Mouse (Mus musculus) CH12.LX (cell line): ENCODE results near the gene Fryl. TPM values are rescaled to one million over a fixed set of nuclear protein-coding genes. Genes with fewer than 3 reads are reported as not detected.

Experiments used
- DNase-seq: peaks from one replicate; pipeline ENCODE4 v3.0.0-alpha.2; 2013; ENCODE audit errors: extremely low read depth
- H3K27ac ChIP-seq: 2 replicates; pipeline ENCODE4 v1.5.1; 2012; ENCODE audit warnings: low read depth, mild to moderate bottlenecking, control low read depth, moderate library complexity; ENCODE audit not compliant: insufficient read depth
- H3K27me3 ChIP-seq: replicated peaks from 2 replicates; pipeline ENCODE3; 2012; ENCODE audit warnings: inconsistent platforms
- H3K36me3 ChIP-seq, 2 experiments: replicated peaks in 1 of 2; 2 replicates each; pipeline versions ENCODE3 to v1.6.1; 2012; ENCODE audit warnings: inconsistent platforms in 1 of 2, low read length in 1 of 2, mild to moderate bottlenecking in 1 of 2, mixed read lengths in 1 of 2, moderate library complexity in 1 of 2; ENCODE audit not compliant: control insufficient read depth in 1 of 2, insufficient read depth in 1 of 2
- H3K4me1 ChIP-seq, 2 experiments: 2 replicates each; pipeline ENCODE4 v1.6.1; 2012; ENCODE audit warnings: inconsistent platforms in 1 of 2, moderate library complexity in 1 of 2; ENCODE audit not compliant: insufficient read depth in 2 of 2, control insufficient read depth in 1 of 2
- H3K4me2 ChIP-seq: 2 replicates; pipeline ENCODE4 v1.6.1; 2012; ENCODE audit warnings: low read depth, mild to moderate bottlenecking, control low read depth; ENCODE audit not compliant: poor library complexity, insufficient read depth, severe bottlenecking
- H3K4me3 ChIP-seq, 3 experiments: fragments of 150-350 bp in 1 of 3; sonication (generic) in 1 of 3; replicated peaks in 1 of 3; 2 replicates each; pipeline versions ENCODE3 to v1.5.1; 2011 to 2012; ENCODE audit warnings: low read depth in 2 of 3, low read length in 2 of 3, mild to moderate bottlenecking in 2 of 3, moderate library complexity in 2 of 3, control low read depth in 1 of 3, improper control_type of control experiment in 1 of 3, inconsistent platforms in 1 of 3, mixed read lengths in 1 of 3; ENCODE audit not compliant: poor library complexity in 1 of 3
- H3K79me2 ChIP-seq: replicated peaks from 2 replicates; pipeline ENCODE4 v1.6.1; 2012; ENCODE audit warnings: mild to moderate bottlenecking, moderate library complexity; ENCODE audit not compliant: control insufficient read depth, poor library complexity, insufficient read depth, severe bottlenecking; ENCODE audit errors: extremely low read depth
- H3K9ac ChIP-seq: 2 replicates; pipeline ENCODE4 v1.6.1; 2012; ENCODE audit warnings: low read depth, mild to moderate bottlenecking, control low read depth, moderate library complexity; ENCODE audit not compliant: insufficient read depth
- H3K9me3 ChIP-seq: replicated peaks from 2 replicates; pipeline ENCODE3; 2012; ENCODE audit warnings: low read length, inconsistent platforms, mixed read lengths
- CHD2 ChIP-seq: IDR thresholded peaks from 2 replicates; pipeline ENCODE4 v1.6.1; 2011; ENCODE audit warnings: low read length, improper control_type of control experiment
- CTCF ChIP-seq, 2 experiments: IDR thresholded peaks in 1 of 2; conservative IDR thresholded peaks in 1 of 2; 2 replicates each; pipeline ENCODE4 v1.5.1; 2011 to 2012; ENCODE audit warnings: low read depth in 2 of 2, low read length in 2 of 2, improper control_type of control experiment in 1 of 2, inconsistent platforms in 1 of 2, mild to moderate bottlenecking in 1 of 2, moderate library complexity in 1 of 2
- ETS1 ChIP-seq: conservative IDR thresholded peaks from 2 replicates; pipeline ENCODE4 v1.6.1; 2012; ENCODE audit warnings: low read depth, mild to moderate bottlenecking, inconsistent platforms, low read length, improper control_type of control experiment, moderate library complexity
- GABPA ChIP-seq: IDR thresholded peaks from 2 replicates; pipeline ENCODE4 v1.6.1; 2012; ENCODE audit warnings: low read depth, low read length, improper control_type of control experiment, inconsistent platforms; ENCODE audit not compliant: insufficient replicate concordance
- HCFC1 ChIP-seq: IDR thresholded peaks from 2 replicates; pipeline ENCODE4 v1.6.1; 2012; ENCODE audit warnings: low read depth, mild to moderate bottlenecking, inconsistent platforms, low read length, improper control_type of control experiment
- JUN ChIP-seq: IDR thresholded peaks from 2 replicates; pipeline ENCODE4 v1.6.1; 2011; ENCODE audit warnings: low read depth, mild to moderate bottlenecking, low read length, improper control_type of control experiment, moderate library complexity; ENCODE audit not compliant: insufficient read depth
- MAFK ChIP-seq: IDR thresholded peaks from 2 replicates; pipeline ENCODE4 v1.6.1; 2011; ENCODE audit warnings: low read length, improper control_type of control experiment; ENCODE audit not compliant: insufficient replicate concordance
- MAZ ChIP-seq: IDR thresholded peaks from 2 replicates; pipeline ENCODE4 v1.6.1; 2012; ENCODE audit warnings: low read depth, mild to moderate bottlenecking, inconsistent platforms, low read length, improper control_type of control experiment, moderate library complexity
- MEF2A ChIP-seq: IDR thresholded peaks from 2 replicates; pipeline ENCODE4 v1.6.1; 2014; ENCODE audit warnings: low read depth, mild to moderate bottlenecking, inconsistent platforms, low read length, improper control_type of control experiment, borderline replicate concordance
- MXI1 ChIP-seq: IDR thresholded peaks from 2 replicates; pipeline ENCODE4 v1.6.1; 2011; ENCODE audit warnings: mild to moderate bottlenecking, low read depth, low read length, improper control_type of control experiment
- MYC ChIP-seq: IDR thresholded peaks from 2 replicates; pipeline ENCODE4 v1.6.1; 2011; ENCODE audit warnings: low read depth, mild to moderate bottlenecking, improper control_type of control experiment, low read length
- NELFE ChIP-seq: IDR thresholded peaks from 2 replicates; pipeline ENCODE4 v1.6.1; 2011; ENCODE audit warnings: low read depth, low read length, improper control_type of control experiment
- NRF1 ChIP-seq: IDR thresholded peaks from 2 replicates; pipeline ENCODE4 v1.6.1; 2014; ENCODE audit warnings: low read depth, mild to moderate bottlenecking, inconsistent platforms, low read length, improper control_type of control experiment, moderate library complexity
- POLR2A ChIP-seq: IDR thresholded peaks from 2 replicates; pipeline ENCODE4 v1.6.1; 2011; ENCODE audit warnings: low read depth, mild to moderate bottlenecking, improper control_type of control experiment, low read length
- POLR2AphosphoS2 ChIP-seq: IDR thresholded peaks from 2 replicates; pipeline ENCODE4 v1.6.1; 2011; ENCODE audit warnings: low read depth, low read length, improper control_type of control experiment
- RCOR1 ChIP-seq: conservative IDR thresholded peaks from 2 replicates; pipeline ENCODE4 v1.6.1; 2012; ENCODE audit warnings: low read depth, mild to moderate bottlenecking, inconsistent platforms, low read length, improper control_type of control experiment
- SIN3A ChIP-seq: IDR thresholded peaks from 2 replicates; pipeline ENCODE4 v1.6.1; 2012; ENCODE audit warnings: low read length, improper control_type of control experiment, inconsistent platforms
- TBP ChIP-seq: conservative IDR thresholded peaks from 2 replicates; pipeline ENCODE4 v1.6.1; 2011; ENCODE audit warnings: low read depth, low read length, improper control_type of control experiment
- TCF12 ChIP-seq: IDR thresholded peaks from 2 replicates; pipeline ENCODE4 v1.6.1; 2014; ENCODE audit warnings: low read depth, mild to moderate bottlenecking, inconsistent platforms, low read length, improper control_type of control experiment
- USF1 ChIP-seq: IDR thresholded peaks from 2 replicates; pipeline ENCODE4 v1.6.1; 2014; ENCODE audit warnings: low read depth, mild to moderate bottlenecking, inconsistent platforms, low read length, improper control_type of control experiment
- ZC3H11A ChIP-seq: IDR thresholded peaks from 2 replicates; pipeline ENCODE4 v1.6.1; 2012; ENCODE audit warnings: low read depth, mild to moderate bottlenecking, inconsistent platforms, low read length, improper control_type of control experiment
- dilution Hi-C: fragments of 300-500 bp; cut with MboI; formaldehyde crosslinking; loops from 2 replicates; pipeline ENCODE4 v1.14.3; 2020; ENCODE audit warnings: low sequenced_read_pairs; ENCODE audit not compliant: extremely low pct_unique_long_range_greater_than_20kb, extremely low pct_ligation_motif_present
- in situ Hi-C: fragments of 300-500 bp; cut with MboI; formaldehyde crosslinking; loops from 3 replicates; pipeline ENCODE4 v1.14.3; 2019; ENCODE audit warnings: low sequenced_read_pairs, low pct_ligation_motif_present, low pct_unique_long_range_greater_than_20kb, mixed read lengths
- polyA plus RNA-seq: library from polyadenylated mRNA; unstranded; fragments of >175 nt; gene quantifications from 2 replicates; pipeline ENCODE4 v1.2.1, GENCODE M21; 2012; ENCODE audit warnings: low read depth; ENCODE audit not compliant: insufficient read length
- total RNA-seq, 2 experiments: library from RNA; depleted of rRNA; stranded (reverse); fragments of 300-350 nt in 1 of 2; fragments of >200 nt in 1 of 2; gene quantifications; 2 replicates each; pipeline ENCODE4 v1.2.3; 2012 to 2014

Gene Fryl
- total and polyA plus RNA-seq, 3 experiments: 23.2 to 38.4 (median 31.3) TPM

GRCm38 (mm10) chr5:73130984-73131383 is 125.4 kb downstream of the Fryl start:
- Histone ChIP-seq H3K4me3 (no peak overlapping the region), H3K27me3 (no peaks in the 10 kb centered on the region), H3K4me2 (no peak overlapping the region), H3K9me3 (no peaks in the 10 kb centered on the region), H3K36me3 (peaks cover 21 to 70% of the 10 kb centered on the region in 2 experiments), H3K27ac (no peak overlapping the region), H3K4me1 (peaks cover 0 to 5% of the 10 kb centered on the region in 2 experiments; a peak in 1 of 4 replicates), H3K79me2 (no peaks in the 10 kb centered on the region), H3K9ac (no peak overlapping the region)
- in situ Hi-C loops: loop anchor here (10.0 kb wide), 1 partner anchor 164 kb away; the partner anchor contains the start of gene Ociad1
- dilution Hi-C loops: no loop called here
- DNase-seq: no peak
- TF ChIP-seq MXI1 (no peak), MEF2A (no peak), GABPA (no peak), MYC (no peak), NELFE (no peak), ZC3H11A (no peak), TBP (no peak), MAFK (no peak), POLR2A (no peak), CTCF (conservative IDR thresholded peaks at IDR 0.05 in 1 of 2, IDR thresholded peaks at IDR 0.05 in 1 of 2; ENCODE audit: low read depth in 2 of 2, low read length in 2 of 2) (no peak)

- no peaks in the 10 kb centered on the region for H3K9me3 ChIP-seq
- no peaks in the 10 kb centered on the region for H3K79me2 ChIP-seq
- in situ Hi-C loops (loop anchor here (10.0 kb wide), 1 partner anchor 165 kb away; the partner anchor contains the start of gene Ociad1), dilution Hi-C loops (no loop called here)
- peaks cover 21 to 75% of the 10 kb centered on the region in 2 experiments for H3K36me3 ChIP-seq
- no peak for TF ChIP-seq USF1
- no peak for TF ChIP-seq JUN
- TF ChIP-seq CTCF (conservative IDR thresholded peaks at IDR 0.05 in 1 of 2, IDR thresholded peaks at IDR 0.05 in 1 of 2; ENCODE audit: low read depth in 2 of 2, low read length in 2 of 2): no peak
- no peak for TF ChIP-seq CHD2
- TF ChIP-seq NELFE: no peak
- TF ChIP-seq SIN3A: no peak
- TF ChIP-seq TBP: no peak
- TF ChIP-seq HCFC1: no peak
- no peak for TF ChIP-seq RCOR1
- no peak for TF ChIP-seq MXI1
- TF ChIP-seq POLR2AphosphoS2: no peak
- TF ChIP-seq MAZ: no peak
- no peak for TF ChIP-seq NRF1
- TF ChIP-seq ETS1: no peak
- TF ChIP-seq TCF12: no peak
- H3K27me3 ChIP-seq: no peaks in the 10 kb centered on the region
- H3K27ac ChIP-seq: no peak overlapping the region
- H3K4me2 ChIP-seq: no peak overlapping the region
- no peak overlapping the region for H3K9ac ChIP-seq
- peaks cover 0 to 5% of the 10 kb centered on the region in 2 experiments; a peak in 1 of 4 replicates for H3K4me1 ChIP-seq
- H3K4me3 ChIP-seq: no peak overlapping the region
- DNase-seq: no peak
Observed at GRCm38 (mm10) chr5:73129871-73130270, 126.5 kb downstream of the Fryl start.
